Mouse (Mus musculus) bone marrow, adult 2 months (tissue): ENCODE results near the gene Kcnk12.

Experiments
- CTCF ChIP-seq: fragments of 200-500 bp; IDR thresholded peaks from 2 replicates; pipeline ENCODE4 v1.5.1; 2011; ENCODE audit warnings: low read length, control low read depth; ENCODE audit not compliant: control insufficient read depth, insufficient read depth
- POLR2A ChIP-seq: fragments of 200-500 bp; IDR thresholded peaks from 2 replicates; pipeline ENCODE4 v1.6.1; 2011; ENCODE audit warnings: low read depth, mild to moderate bottlenecking, control low read depth, low read length, borderline replicate concordance; ENCODE audit not compliant: control insufficient read depth

DNA sequence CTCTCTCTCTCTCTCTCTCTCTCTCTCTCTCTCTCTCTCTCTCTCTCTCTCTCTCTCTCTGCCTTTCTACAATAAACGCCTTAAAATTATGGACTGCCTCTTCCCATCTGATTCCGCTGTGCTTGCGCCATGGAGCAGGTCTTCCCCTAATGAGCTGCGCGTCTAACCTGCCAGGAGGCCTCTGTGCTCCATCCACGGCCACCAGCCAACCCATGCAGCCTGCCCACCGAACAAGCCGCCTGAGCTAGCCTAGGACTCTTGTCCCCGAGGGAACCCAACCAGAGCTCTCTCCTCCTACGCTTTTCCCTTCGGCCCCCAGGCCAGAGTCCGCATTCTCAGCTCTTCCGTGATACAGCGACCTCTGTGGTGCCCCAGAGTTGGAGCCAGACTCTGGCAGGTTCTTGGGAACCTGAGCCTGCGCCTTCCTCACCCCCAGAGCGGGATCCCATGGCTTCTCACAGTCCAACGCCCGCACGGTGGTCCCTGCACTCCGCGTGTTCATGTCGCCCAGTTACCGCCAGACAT is 28.3 kb upstream of the Kcnk12 start:
- TF ChIP-seq CTCF (no peak), POLR2A (no peak)
